Mouse (Mus musculus) megakaryocyte, embryonic 14.5 days (primary cell): ENCODE measurements around the gene Trim9.

Experiments
- FLI1 ChIP-seq: IDR thresholded peaks from 2 replicates; pipeline ENCODE4 v1.6.1; 2012; ENCODE audit warnings: low read length, inconsistent platforms, mixed read lengths
- GATA1 ChIP-seq: IDR thresholded peaks from 3 replicates; pipeline ENCODE4 v1.6.1; 2012; ENCODE audit warnings: mixed read lengths, low read length, inconsistent platforms, borderline replicate concordance

DNA sequence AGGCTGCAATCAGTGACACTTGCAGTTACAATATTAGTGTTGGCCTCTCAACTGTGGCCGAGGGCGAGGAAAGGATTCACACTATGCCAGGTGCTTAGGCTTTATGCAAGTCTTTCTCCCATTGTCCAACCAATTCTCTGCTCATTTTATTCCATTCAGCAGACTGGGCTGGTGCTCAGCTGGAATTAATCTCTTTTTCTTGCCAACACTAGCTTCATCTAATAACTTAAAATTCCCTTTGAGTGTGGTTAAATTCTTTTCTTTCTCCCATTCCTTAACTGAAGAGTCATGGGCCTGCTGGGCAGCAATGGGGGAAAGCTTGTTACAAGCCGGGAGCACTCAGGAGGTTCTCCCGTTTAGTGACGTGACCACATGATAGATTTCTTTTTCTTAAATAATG, 61.9 kb downstream of the Trim9 start:
- TF ChIP-seq GATA1 (no peak), FLI1 (no peak)
